Mouse (Mus musculus) heart, embryonic 14.5 days (tissue): ENCODE data around the gene Epx. TPM values are rescaled to one million over a fixed set of nuclear protein-coding genes. Genes with fewer than 3 reads are reported as not detected.
"Not testable (repeated sequence)": the region's sequence is repeated elsewhere in the genome, so short reads cannot be mapped to it uniquely, and the experiment has no call there.

Experiments
- ATAC-seq: fragments of 200-750 bp; cut with Nextera tagmentation; 2 replicates; pipeline ENCODE4 v1.8.0; 2017; ENCODE audit warnings: low read depth, moderate TSS enrichment; ENCODE audit not compliant: insufficient number of reproducible peaks, insufficient read depth, low FRiP score
- H3K27ac ChIP-seq, 2 experiments: fragments of 200-500 bp in 1 of 2; fragments of 300-500 bp in 1 of 2; sonication (generic) in 1 of 2; replicated peaks in 1 of 2; 2 replicates each; pipeline ENCODE4 v1.5.1; 2012 to 2014; ENCODE audit warnings: low read depth in 2 of 2, low read length in 2 of 2, control low read depth in 1 of 2, mild to moderate bottlenecking in 1 of 2, mixed read lengths in 1 of 2; ENCODE audit not compliant: control insufficient read depth in 1 of 2, insufficient read depth in 1 of 2
- H3K27me3 ChIP-seq: fragments of 300-500 bp; sonication (generic); 2 replicates; pipeline ENCODE4 v1.6.1; 2014; ENCODE audit warnings: mild to moderate bottlenecking, low read length, control low read depth; ENCODE audit not compliant: control insufficient read depth, insufficient read depth
- H3K36me3 ChIP-seq: fragments of 300-500 bp; sonication (generic); 2 replicates; pipeline ENCODE4 v1.6.1; 2014; ENCODE audit warnings: mild to moderate bottlenecking, control low read depth, low read length, mixed read lengths; ENCODE audit not compliant: control insufficient read depth, insufficient read depth
- H3K4me1 ChIP-seq, 2 experiments: fragments of 200-500 bp in 1 of 2; fragments of 300-500 bp in 1 of 2; sonication (generic) in 1 of 2; 2 replicates each; pipeline ENCODE4 v1.6.1; 2012 to 2014; ENCODE audit warnings: low read length in 2 of 2, control low read depth in 1 of 2, mixed read lengths in 1 of 2; ENCODE audit not compliant: control insufficient read depth in 2 of 2, insufficient read depth in 2 of 2
- H3K4me2 ChIP-seq: fragments of 300-500 bp; sonication (generic); 2 replicates; pipeline ENCODE4 v1.6.1; 2014; ENCODE audit warnings: mild to moderate bottlenecking, low read length
- H3K4me3 ChIP-seq, 2 experiments: fragments of 200-500 bp in 1 of 2; fragments of 300-500 bp in 1 of 2; sonication (generic) in 1 of 2; 2 replicates each; pipeline ENCODE4 v1.5.1; 2012 to 2014; ENCODE audit warnings: low read length in 2 of 2, mild to moderate bottlenecking in 2 of 2, control low read depth in 1 of 2, low read depth in 1 of 2, moderate library complexity in 1 of 2; ENCODE audit not compliant: control insufficient read depth in 1 of 2, insufficient read depth in 1 of 2
- H3K9ac ChIP-seq: fragments of 300-500 bp; sonication (generic); 2 replicates; pipeline ENCODE4 v1.6.1; 2014; ENCODE audit warnings: mild to moderate bottlenecking, low read length
- H3K9me3 ChIP-seq: fragments of 300-500 bp; sonication (generic); 2 replicates; pipeline ENCODE4 v1.6.1; 2016; ENCODE audit warnings: low read length, control low read depth; ENCODE audit not compliant: control insufficient read depth
- WGBS: fragments of 180-500 bp; shearing (Covaris S2); extraction: QIAGEN DNeasy Blood & Tissue Kit; methylation state at CpG from one replicate; pipeline ENCODE4 v1.1.7; 2014; 5-methylcytosine and 5-hydroxymethylcytosine counted together
- polyA plus RNA-seq: library from polyadenylated mRNA; unstranded; fragments of >200 nt; fragmentation: Nextera tagmentation; extraction: Ambion mirVana; gene quantifications from 2 replicates; pipeline ENCODE4 v1.2.1, GENCODE M21; 2014

The Epx gene
- polyA plus RNA-seq, 1 experiment from 2014 or later = 0.63 TPM

- H3K9ac ChIP-seq = no peak overlapping the region
- peaks cover 7% of the 10 kb centered on the region for H3K27me3 ChIP-seq
- H3K9me3 ChIP-seq = 0 out of 2 replicates have a peak, but pooled peaks cover 2% of the 10 kb centered on the region
- no peak overlapping the region for H3K4me3 ChIP-seq
- no peak overlapping the region for H3K27ac ChIP-seq
- ATAC-seq = no peak
- H3K36me3 ChIP-seq = no peaks in the 10 kb centered on the region
- 39% methylated on average over 5 of the region's 5 CpGs for WGBS
- no peak overlapping the region for H3K4me2 ChIP-seq
- no peaks in the 10 kb centered on the region for H3K4me1 ChIP-seq
These were observed 8.2 kb upstream of the Epx start for GRCm38 (mm10) chr11:87883493-87883892.

GRCm38 (mm10) chr11:87881714-87882113 lies 6.4 kb upstream of the Epx start:
- H3K27ac ChIP-seq = no peak overlapping the region
- H3K9ac ChIP-seq = no peak overlapping the region
- peaks cover 7% of the 10 kb centered on the region for H3K27me3 ChIP-seq
- no peak overlapping the region for H3K4me2 ChIP-seq
- no peaks in the 10 kb centered on the region for H3K4me1 ChIP-seq
- no peaks in the 10 kb centered on the region for H3K36me3 ChIP-seq
- WGBS = 51% methylated on average over 4 of the region's 4 CpGs
- ATAC-seq = no peak
- 0 out of 2 replicates have a peak, but pooled peaks cover 2% of the 10 kb centered on the region for H3K9me3 ChIP-seq
- no peak overlapping the region for H3K4me3 ChIP-seq

GRCm38 (mm10) chr11:87879826-87880225 lies 4.5 kb upstream of the Epx start:
- no peak overlapping the region for H3K9ac ChIP-seq
- no peak for ATAC-seq
- no peak overlapping the region for H3K4me2 ChIP-seq
- H3K27ac ChIP-seq = no peak overlapping the region
- H3K9me3 ChIP-seq = 0 out of 2 replicates have a peak, but pooled peaks cover 2% of the 10 kb centered on the region
- H3K4me3 ChIP-seq = no peak overlapping the region
- WGBS = 88% methylated on average over 9 of the region's 9 CpGs
- H3K36me3 ChIP-seq = no peaks in the 10 kb centered on the region
- no peaks in the 10 kb centered on the region for H3K4me1 ChIP-seq
- peaks cover 3% of the 10 kb centered on the region; the same call in 1 of the 2 replicates for H3K27me3 ChIP-seq

GRCm38 (mm10) chr11:87871766-87872165 lies 3.6 kb downstream of the Epx start:
- no peak overlapping the region for H3K4me2 ChIP-seq
- no peak for ATAC-seq
- H3K9me3 ChIP-seq = no peaks in the 10 kb centered on the region
- H3K4me3 ChIP-seq = no peak overlapping the region
- peaks cover 6% of the 10 kb centered on the region; the same call in 1 of the 2 replicates for H3K27me3 ChIP-seq
- no peaks in the 10 kb centered on the region for H3K36me3 ChIP-seq
- no peaks in the 10 kb centered on the region for H3K4me1 ChIP-seq
- no peak overlapping the region for H3K27ac ChIP-seq
- H3K9ac ChIP-seq = no peak overlapping the region
- 34% methylated on average over 8 of the region's 8 CpGs for WGBS

GRCm38 (mm10) chr11:87870096-87870495 lies 5.2 kb downstream of the Epx start:
- Histone ChIP-seq H3K4me3 (no peak overlapping the region), H3K36me3 (no peaks in the 10 kb centered on the region), H3K9ac (no peak overlapping the region), H3K27me3 (peaks cover 6% of the 10 kb centered on the region; the same call in 1 of the 2 replicates), H3K27ac (no peak overlapping the region), H3K4me2 (no peak overlapping the region), H3K9me3 (no peaks in the 10 kb centered on the region), H3K4me1 (no peaks in the 10 kb centered on the region)
- WGBS = 63% methylated on average over 2 of the region's 2 CpGs
- no peak for ATAC-seq

GRCm38 (mm10) chr11:87866891-87867290 lies 8.4 kb downstream of the Epx start:
- not testable (repeated sequence) for H3K4me1 ChIP-seq, H3K4me2 ChIP-seq, ATAC-seq, H3K27ac ChIP-seq, H3K9ac ChIP-seq, H3K36me3 ChIP-seq, H3K27me3 ChIP-seq, H3K9me3 ChIP-seq, H3K4me3 ChIP-seq
- WGBS = 90% methylated on average over 1 of the region's 2 CpGs

- Histone ChIP-seq H3K4me2 (no peak overlapping the region), H3K27ac (no peak overlapping the region), H3K4me1 (peaks cover 4 to 7% of the 10 kb centered on the region in 2 experiments; a peak in 3 of 4 replicates), H3K9ac (no peak overlapping the region), H3K36me3 (peaks cover 6% of the 10 kb centered on the region), H3K9me3 (no peaks in the 10 kb centered on the region), H3K4me3 (no peak overlapping the region), H3K27me3 (no peaks in the 10 kb centered on the region)
- no peak for ATAC-seq
- 87% methylated on average over 13 of the region's 13 CpGs for WGBS
These were observed 12.5 kb downstream of the Epx start for GRCm38 (mm10) chr11:87862805-87863204.

- no peak overlapping the region for H3K9ac ChIP-seq
- no peak overlapping the region for H3K4me2 ChIP-seq
- H3K27me3 ChIP-seq = no peaks in the 10 kb centered on the region
- H3K9me3 ChIP-seq = no peaks in the 10 kb centered on the region
- ATAC-seq = no peak
- no peak overlapping the region for H3K27ac ChIP-seq
- 82% methylated on average over 9 of the region's 9 CpGs for WGBS
- H3K4me1 ChIP-seq = peaks cover 4 to 7% of the 10 kb centered on the region in 2 experiments; a peak in 3 of 4 replicates
- H3K36me3 ChIP-seq = peaks cover 6% of the 10 kb centered on the region
- no peak overlapping the region for H3K4me3 ChIP-seq
These were observed 14.9 kb downstream of the Epx start for GRCm38 (mm10) chr11:87860426-87860825.
